Mouse (Mus musculus) bone marrow macrophage, adult 2 months (primary cell): ENCODE results near the gene Rnf151.

Experiments
- CTCF ChIP-seq: IDR thresholded peaks from 2 replicates; pipeline ENCODE4 v1.5.1; 2012; ENCODE audit warnings: low read depth, mild to moderate bottlenecking, low read length, moderate library complexity
- POLR2A ChIP-seq: IDR thresholded peaks from 2 replicates; pipeline ENCODE4 v1.6.1; 2012; ENCODE audit warnings: mild to moderate bottlenecking, low read depth, low read length, borderline replicate concordance

DNA sequence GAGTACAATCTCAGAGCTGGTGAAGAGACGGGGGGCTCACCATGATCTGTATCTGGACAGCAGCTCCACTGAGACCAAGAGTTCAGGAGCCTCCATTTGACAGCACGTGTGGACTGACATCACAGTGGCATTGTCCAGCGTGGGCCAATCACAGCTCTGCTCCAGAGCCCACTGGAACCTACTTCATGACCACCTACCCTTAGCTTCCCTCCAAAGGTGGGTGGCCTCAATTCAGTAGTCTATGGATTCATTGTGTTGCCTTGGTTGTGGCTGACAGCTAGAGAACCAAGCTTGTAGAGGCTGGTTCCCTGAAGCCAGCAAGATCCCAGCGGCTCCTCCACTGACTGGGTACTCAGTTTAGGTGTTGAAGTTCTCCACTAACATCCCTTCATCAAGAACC, at the start of gene Rnf151, which contains the start of gene Rps2:
- TF ChIP-seq CTCF = no peak
- TF ChIP-seq POLR2A = no peak
